Mouse (Mus musculus) heart, adult 2 months (tissue): ENCODE measurements at regions not wholly inside any gene's neighbourhood (a gene's known extent, or its start where the extent isn't known, plus 50 kb on each side); places are given as distances from the start of the nearest gene placed in this dataset.

Experiments
- DNase-seq, 2 experiments: peaks; one replicate each; pipeline ENCODE4 v3.0.0; 2021
- H3K27ac ChIP-seq: fragments of 200-600 bp; 2 replicates; pipeline ENCODE4 v1.8.1; 2022
- H3K27me3 ChIP-seq: fragments of 200-500 bp; 2 replicates; pipeline ENCODE4 v1.6.1; 2012; ENCODE audit warnings: mild to moderate bottlenecking, low read length, inconsistent platforms, mixed read lengths; ENCODE audit not compliant: control insufficient read depth, insufficient read depth
- H3K36me3 ChIP-seq: fragments of 200-500 bp; 2 replicates; pipeline ENCODE4 v1.6.1; 2012; ENCODE audit warnings: low read length, inconsistent platforms; ENCODE audit not compliant: control insufficient read depth, insufficient read depth
- H3K4me1 ChIP-seq: fragments of 200-500 bp; 2 replicates; pipeline ENCODE4 v1.6.1; 2011; ENCODE audit warnings: low read length; ENCODE audit not compliant: control insufficient read depth, insufficient read depth
- H3K4me3 ChIP-seq: fragments of 200-600 bp; 2 replicates; pipeline ENCODE4 v1.8.1; 2022
- H3K79me2 ChIP-seq: fragments of 200-500 bp; replicated peaks from 2 replicates; pipeline ENCODE4 v1.6.1; 2012; ENCODE audit warnings: mild to moderate bottlenecking, inconsistent platforms, low read length, moderate library complexity, mixed read lengths; ENCODE audit not compliant: control insufficient read depth, insufficient read depth
- H3K9ac ChIP-seq: fragments of 200-500 bp; 2 replicates; pipeline ENCODE4 v1.6.1; 2012; ENCODE audit warnings: low read depth, mild to moderate bottlenecking, control low read depth, inconsistent platforms, low read length, mixed read lengths
- CTCF ChIP-seq: fragments of 200-600 bp; IDR thresholded peaks from 2 replicates; pipeline ENCODE4 v1.8.1; 2022; ENCODE audit warnings: antibody characterized with exemption, mild to moderate bottlenecking, moderate library complexity
- EP300 ChIP-seq: fragments of 200-500 bp; IDR thresholded peaks from 2 replicates; pipeline ENCODE4 v1.6.1; 2011; ENCODE audit warnings: low read depth, low read length, control low read depth; ENCODE audit not compliant: insufficient read depth
- POLR2A ChIP-seq: fragments of 200-500 bp; IDR thresholded peaks from 2 replicates; pipeline ENCODE4 v1.6.1; 2011; ENCODE audit warnings: mild to moderate bottlenecking, low read depth, low read length, control low read depth; ENCODE audit not compliant: insufficient read depth
- WGBS: fragments of 180-500 bp; shearing (Covaris S2); methylation state at CpG from one replicate; pipeline ENCODE4 v1.1.7; 2018; 5-methylcytosine and 5-hydroxymethylcytosine counted together
- intact Hi-C: fragments of 180-260 bp; cut with DNase I; formaldehyde crosslinking; loops from one replicate; pipeline ENCODE4 v1.15.1; 2025

DNA sequence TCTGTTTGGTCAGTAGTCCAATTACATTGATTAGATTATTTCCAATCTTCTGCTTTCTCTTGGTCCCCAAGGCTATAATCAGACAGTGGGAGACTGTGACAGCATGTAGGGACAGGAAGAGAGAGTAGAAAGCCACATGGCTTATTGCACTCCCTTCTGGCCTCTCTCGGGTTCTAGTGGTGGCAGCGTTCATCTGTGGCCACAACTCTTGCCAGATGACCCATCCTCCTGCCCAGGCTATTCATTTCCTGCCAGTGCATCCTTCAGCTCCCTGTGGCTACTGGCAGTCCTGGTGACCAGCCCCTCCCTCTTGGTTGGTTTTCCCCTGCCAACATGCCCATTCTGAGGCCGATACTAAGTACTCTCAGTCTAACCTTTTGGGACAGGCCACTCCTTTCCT lies 70.2 kb upstream of the Bmp2 start:
- WGBS, result 83% methylated on average over 3 of the region's 3 CpGs
- H3K4me3 ChIP-seq, result no peak overlapping the region
- H3K9ac ChIP-seq, result no peak overlapping the region
- TF ChIP-seq POLR2A, result no peak
- no peaks in the 10 kb centered on the region for H3K36me3 ChIP-seq
- no peak overlapping the region for H3K27ac ChIP-seq
- H3K4me1 ChIP-seq, result no peaks in the 10 kb centered on the region
- H3K27me3 ChIP-seq, result no peaks in the 10 kb centered on the region
- DNase-seq, result no peak
- H3K79me2 ChIP-seq, result no peaks in the 10 kb centered on the region
- intact Hi-C loops, result no loop called here

DNA sequence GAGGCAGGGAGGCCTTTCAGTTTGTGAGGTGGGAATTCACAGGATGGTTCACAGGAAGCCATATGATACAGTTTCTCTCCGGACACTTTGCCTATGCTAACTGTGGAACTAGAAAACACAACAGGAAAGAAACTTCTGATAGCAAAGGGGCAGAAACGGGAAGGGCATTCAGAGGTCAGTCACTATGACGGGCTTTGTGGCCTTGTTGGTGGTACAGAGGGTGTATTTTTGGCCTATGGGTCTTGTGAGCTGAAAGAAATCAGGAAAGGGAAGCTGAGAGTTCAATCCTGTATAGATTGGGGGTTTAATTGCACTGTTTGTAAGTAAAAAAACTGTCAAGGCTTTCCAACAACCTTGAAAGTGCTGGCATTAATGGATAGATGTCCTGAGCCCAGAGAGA lies 56.5 kb upstream of the Bmp2 start:
- TF ChIP-seq POLR2A, result no peak
- TF ChIP-seq EP300, result no peak
- no peak for TF ChIP-seq CTCF
- Histone ChIP-seq H3K79me2 (no peaks in the 10 kb centered on the region), H3K36me3 (no peaks in the 10 kb centered on the region), H3K9ac (no peak overlapping the region), H3K4me3 (no peak overlapping the region), H3K4me1 (no peaks in the 10 kb centered on the region; the same call in 1 of the 2 replicates), H3K27ac (no peak overlapping the region), H3K27me3 (no peaks in the 10 kb centered on the region)
- DNase-seq, result peak; percentile 27 to 56
- 34% methylated on average over 3 of the region's 3 CpGs for WGBS
- intact Hi-C loops, result no loop called here

- intact Hi-C loops, result no loop called here
- Histone ChIP-seq H3K4me1 (no peaks in the 10 kb centered on the region; the same call in 1 of the 2 replicates), H3K9ac (no peak overlapping the region), H3K79me2 (no peaks in the 10 kb centered on the region), H3K4me3 (no peak overlapping the region), H3K27ac (no peak overlapping the region), H3K27me3 (no peaks in the 10 kb centered on the region), H3K36me3 (no peaks in the 10 kb centered on the region)
- no peak for TF ChIP-seq EP300
- no peak for TF ChIP-seq CTCF
- TF ChIP-seq POLR2A, result no peak
- no peak for DNase-seq
Measured at GRCm38 (mm10) chr2:133496389-133496788, 55.6 kb upstream of the Bmp2 start.

DNA sequence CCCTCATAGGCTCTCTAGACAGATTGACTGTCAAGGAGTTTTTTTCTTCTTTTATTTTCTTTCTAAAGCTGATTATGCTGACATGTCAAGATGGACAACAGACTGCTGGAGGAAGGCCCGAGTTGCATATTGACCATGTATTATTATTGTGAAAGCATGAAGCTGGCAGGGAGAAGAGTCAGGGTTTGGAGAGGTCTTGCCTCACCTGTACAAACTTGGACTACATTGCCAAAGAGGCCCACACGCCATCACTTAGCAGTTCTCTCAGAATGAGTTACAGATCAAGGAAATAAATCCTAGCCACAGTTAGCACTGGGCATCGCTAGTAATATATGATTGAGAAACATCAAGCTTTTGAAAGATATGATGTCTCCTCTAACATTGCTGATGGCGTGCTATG lies 54.9 kb upstream of the Bmp2 start:
- Histone ChIP-seq H3K36me3 (no peaks in the 10 kb centered on the region), H3K79me2 (no peaks in the 10 kb centered on the region), H3K4me1 (no peaks in the 10 kb centered on the region; the same call in 1 of the 2 replicates), H3K9ac (no peak overlapping the region), H3K4me3 (no peak overlapping the region), H3K27me3 (no peaks in the 10 kb centered on the region), H3K27ac (no peak overlapping the region)
- no peak for DNase-seq
- TF ChIP-seq POLR2A, result no peak
- TF ChIP-seq CTCF, result no peak
- no peak for TF ChIP-seq EP300
- intact Hi-C loops, result no loop called here
- 90% methylated on average over 4 of the region's 4 CpGs for WGBS

DNA sequence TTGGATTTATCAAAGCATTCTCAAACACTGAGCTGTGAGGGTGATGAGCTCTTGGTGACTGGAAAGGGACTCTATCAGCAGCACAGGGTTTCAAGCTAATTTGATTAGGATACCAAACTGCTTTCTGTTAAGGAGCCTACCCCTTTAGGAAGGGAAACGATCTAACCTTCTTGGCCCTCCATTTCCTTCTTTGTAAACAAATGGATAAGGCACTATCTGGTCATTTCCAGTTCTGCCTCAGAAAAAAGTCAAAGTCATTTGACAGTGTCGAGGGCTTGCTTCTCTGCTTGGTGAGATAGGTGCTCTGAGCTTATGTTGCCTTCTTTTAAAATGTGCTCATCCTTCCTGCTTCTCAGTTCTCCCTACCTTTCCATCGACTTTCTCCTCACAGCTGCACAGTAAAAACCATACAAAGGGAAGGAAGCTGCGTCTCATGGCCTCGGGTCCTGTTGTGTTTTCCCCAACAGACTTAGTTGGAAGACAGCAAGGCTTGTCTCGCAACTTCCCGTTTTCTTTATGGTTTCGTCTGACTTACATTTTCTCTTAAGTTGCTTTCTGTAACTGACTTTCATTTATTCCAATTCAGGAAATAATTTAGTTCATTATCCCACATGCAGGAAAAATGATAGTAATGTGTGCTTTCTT lies 54.3 kb upstream of the Bmp2 start:
- no peaks in the 10 kb centered on the region; the same call in 1 of the 2 replicates for H3K4me1 ChIP-seq
- H3K9ac ChIP-seq, result no peak overlapping the region
- H3K79me2 ChIP-seq, result no peaks in the 10 kb centered on the region
- 49% methylated on average over 8 of the region's 8 CpGs for WGBS
- intact Hi-C loops, result no loop called here
- DNase-seq, result peak in 1 of 2 experiments; percentile 13
- TF ChIP-seq EP300 (no peak), POLR2A (no peak), CTCF (no peak)
- no peaks in the 10 kb centered on the region for H3K36me3 ChIP-seq
- no peaks in the 10 kb centered on the region for H3K27me3 ChIP-seq
- H3K27ac ChIP-seq, result no peak overlapping the region
- no peak overlapping the region for H3K4me3 ChIP-seq

GRCm38 (mm10) chr2:133498186-133498571 lies 53.8 kb upstream of the Bmp2 start:
- no peaks in the 10 kb centered on the region for H3K36me3 ChIP-seq
- H3K27me3 ChIP-seq, result no peaks in the 10 kb centered on the region
- no peak overlapping the region for H3K9ac ChIP-seq
- WGBS, result 83% methylated on average over 2 of the region's 2 CpGs
- no peak overlapping the region for H3K4me3 ChIP-seq
- H3K79me2 ChIP-seq, result no peaks in the 10 kb centered on the region
- H3K4me1 ChIP-seq, result no peaks in the 10 kb centered on the region; the same call in 1 of the 2 replicates
- H3K27ac ChIP-seq, result no peak overlapping the region
- intact Hi-C loops, result no loop called here
- no peak for DNase-seq
- TF ChIP-seq EP300 (no peak), CTCF (no peak), POLR2A (no peak)
